Mouse (Mus musculus) neural tube, embryonic 13.5 days (tissue): ENCODE measurements around the gene Ush2a. TPM values are rescaled to one million over a fixed set of nuclear protein-coding genes. Genes with fewer than 3 reads are reported as not detected.

Experiments used
- ATAC-seq: fragments of 200-750 bp; cut with Nextera tagmentation; 2 replicates; pipeline ENCODE4 v1.8.0; 2017; ENCODE audit warnings: low read depth, mild to moderate bottlenecking, moderate TSS enrichment, moderate library complexity
- H3K27ac ChIP-seq: fragments of 300-500 bp; sonication (generic); replicated peaks from 2 replicates; pipeline ENCODE4 v1.5.1; 2015; ENCODE audit warnings: moderate library complexity, mild to moderate bottlenecking, inconsistent platforms
- H3K27me3 ChIP-seq: fragments of 300-500 bp; sonication (generic); 2 replicates; pipeline ENCODE4 v1.6.1; 2015; ENCODE audit warnings: mild to moderate bottlenecking, inconsistent platforms
- H3K36me3 ChIP-seq: fragments of 300-500 bp; sonication (generic); 2 replicates; pipeline ENCODE4 v1.6.1; 2015; ENCODE audit warnings: mild to moderate bottlenecking, inconsistent platforms
- H3K4me1 ChIP-seq: fragments of 300-500 bp; sonication (generic); replicated peaks from 2 replicates; pipeline ENCODE4 v1.6.1; 2015; ENCODE audit warnings: inconsistent platforms
- H3K4me2 ChIP-seq: fragments of 300-500 bp; sonication (generic); 2 replicates; pipeline ENCODE4 v1.6.1; 2015; ENCODE audit warnings: inconsistent platforms, mild to moderate bottlenecking, moderate library complexity
- H3K4me3 ChIP-seq: fragments of 300-500 bp; sonication (generic); 2 replicates; pipeline ENCODE4 v1.5.1; 2015; ENCODE audit warnings: mild to moderate bottlenecking, inconsistent platforms
- H3K9ac ChIP-seq: fragments of 300-500 bp; sonication (generic); 2 replicates; pipeline ENCODE4 v1.6.1; 2015; ENCODE audit warnings: moderate library complexity, mild to moderate bottlenecking, inconsistent platforms
- H3K9me3 ChIP-seq: fragments of 300-500 bp; sonication (generic); 2 replicates; pipeline ENCODE4 v1.6.1; 2016; ENCODE audit warnings: inconsistent platforms
- WGBS: fragments of 180-500 bp; shearing (Covaris S2); methylation state at CpG from one replicate; pipeline ENCODE4 v1.1.7; 2015; 5-methylcytosine and 5-hydroxymethylcytosine counted together
- polyA plus RNA-seq: library from polyadenylated mRNA; unstranded; fragments of >200 nt; fragmentation: Nextera tagmentation; extraction: Ambion mirVana; gene quantifications from 2 replicates; pipeline ENCODE4 v1.2.1, GENCODE M21; 2015

Gene Ush2a
- polyA plus RNA-seq, 1 experiment from 2014 or later = 0.17 TPM

DNA sequence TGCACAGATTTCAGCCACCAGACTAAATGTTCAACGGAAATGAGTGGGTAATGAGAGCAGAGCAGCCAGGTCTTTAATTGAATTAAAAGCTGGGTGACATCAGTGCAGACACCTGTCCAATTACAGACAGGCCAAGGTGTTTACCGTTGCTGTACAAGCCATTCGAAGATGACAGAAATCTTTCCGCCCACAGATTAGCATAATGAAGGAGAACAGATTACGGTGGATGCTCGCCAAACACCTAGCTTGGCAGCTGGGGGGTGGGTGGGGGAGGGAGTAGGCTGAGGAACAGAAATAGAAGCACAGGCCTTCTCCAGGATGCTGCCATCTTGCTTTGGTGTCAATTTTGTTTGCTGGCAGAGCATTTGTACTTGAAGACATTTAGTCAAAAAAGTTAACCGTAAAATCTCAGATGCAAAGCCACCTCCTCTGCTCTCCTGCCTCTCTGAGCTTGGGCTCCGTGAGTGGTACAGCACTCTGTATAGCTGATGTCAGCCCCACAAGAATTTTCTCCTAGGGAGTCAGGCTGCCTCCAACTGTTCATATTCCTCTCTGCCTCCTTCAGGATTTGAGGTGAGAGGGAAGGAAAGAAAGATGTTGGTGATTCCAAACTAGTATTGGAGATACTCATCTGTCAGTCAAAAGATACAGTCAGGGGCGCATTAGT lies 306.6 kb downstream of the Ush2a start:
- Histone ChIP-seq H3K27ac (no peak overlapping the region), H3K27me3 (no peaks in the 10 kb centered on the region), H3K9me3 (no peaks in the 10 kb centered on the region), H3K4me1 (no peaks in the 10 kb centered on the region), H3K36me3 (no peaks in the 10 kb centered on the region), H3K9ac (no peak overlapping the region), H3K4me2 (no peak overlapping the region), H3K4me3 (no peak overlapping the region)
- ATAC-seq = no peak
- WGBS = 77% methylated on average over 9 of the region's 9 CpGs

DNA sequence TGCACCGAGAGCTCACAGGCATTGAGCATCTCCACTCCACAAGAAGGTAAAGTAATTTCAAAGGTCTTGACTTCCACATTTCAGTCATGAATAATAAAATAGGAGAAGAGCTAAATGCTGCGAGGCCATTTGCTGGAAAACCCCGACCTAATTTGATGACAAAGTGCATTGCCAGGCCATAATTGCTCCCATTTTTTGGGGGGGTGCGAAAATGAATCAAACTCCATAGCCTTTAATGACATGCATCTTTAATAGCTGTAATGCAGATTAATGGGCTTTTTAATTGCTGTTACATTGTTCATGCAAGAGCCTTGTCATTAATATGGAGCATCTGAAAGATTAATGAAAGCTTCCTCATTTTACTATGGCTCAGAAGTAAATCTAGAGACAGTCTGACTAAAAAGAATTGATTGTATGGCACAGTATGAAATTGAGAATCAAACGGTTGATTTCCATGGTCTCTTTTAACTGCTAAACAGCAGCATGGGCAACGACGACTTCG lies 314.5 kb downstream of the Ush2a start:
- H3K9me3 ChIP-seq = no peaks in the 10 kb centered on the region
- peak overlapping the region; percentile 53; the same call in 1 of the 2 replicates for H3K27ac ChIP-seq
- no peak overlapping the region for H3K9ac ChIP-seq
- H3K36me3 ChIP-seq = no peaks in the 10 kb centered on the region
- no peak overlapping the region for H3K4me2 ChIP-seq
- H3K4me3 ChIP-seq = no peak overlapping the region
- no peaks in the 10 kb centered on the region for H3K27me3 ChIP-seq
- peak; percentile 67; the same call in 1 of the 2 replicates for ATAC-seq
- peaks cover 13% of the 10 kb centered on the region for H3K4me1 ChIP-seq
- 27% methylated on average over 8 of the region's 8 CpGs for WGBS

DNA sequence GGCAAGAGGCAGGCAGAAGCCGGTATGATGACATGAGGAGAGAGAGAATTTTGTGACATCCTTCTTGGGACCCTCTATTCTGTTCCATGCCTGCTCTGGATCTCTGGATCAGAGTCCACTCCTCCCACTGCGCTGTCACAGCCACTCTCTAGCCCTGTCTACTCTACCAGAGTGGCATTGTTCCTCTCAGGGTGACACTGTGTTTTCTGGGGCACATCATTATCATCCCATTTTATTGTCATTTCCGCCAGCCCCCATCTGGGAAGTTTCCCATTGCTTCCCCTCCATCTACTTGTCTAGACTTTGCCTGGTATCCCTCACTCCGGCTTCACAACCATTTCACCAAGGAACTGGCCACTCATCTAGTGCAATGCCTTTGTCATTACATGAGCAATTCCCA lies 315.6 kb downstream of the Ush2a start:
- Histone ChIP-seq H3K27ac (no peak overlapping the region), H3K4me2 (no peak overlapping the region), H3K9ac (no peak overlapping the region), H3K4me3 (no peak overlapping the region), H3K4me1 (peaks cover 13% of the 10 kb centered on the region), H3K36me3 (no peaks in the 10 kb centered on the region), H3K9me3 (no peaks in the 10 kb centered on the region), H3K27me3 (no peaks in the 10 kb centered on the region)
- ATAC-seq = no peak
- WGBS = 86% methylated on average over 4 of the region's 4 CpGs

DNA sequence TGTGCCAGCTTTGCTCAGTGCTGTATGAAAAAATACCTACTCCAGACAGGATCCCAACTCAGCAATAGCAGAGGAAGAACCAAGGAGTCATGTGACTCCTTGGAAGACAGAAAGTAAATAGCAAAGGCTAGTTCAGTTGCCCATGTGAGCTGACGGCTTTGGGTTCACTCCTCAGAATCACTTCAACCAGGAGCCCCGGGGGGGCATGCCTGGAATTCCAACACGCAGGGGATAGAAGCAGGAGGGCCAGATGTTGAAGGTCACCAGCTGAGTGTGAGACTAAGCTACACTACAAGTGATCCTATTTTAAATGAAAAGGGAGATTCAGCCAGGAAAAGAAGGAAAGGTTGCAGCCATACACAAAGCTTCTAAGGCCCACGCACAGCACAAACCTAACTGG lies 319.3 kb downstream of the Ush2a start:
- 50% methylated on average over 4 of the region's 4 CpGs for WGBS
- no peaks in the 10 kb centered on the region for H3K27me3 ChIP-seq
- no peak overlapping the region for H3K4me3 ChIP-seq
- ATAC-seq = no peak
- H3K9ac ChIP-seq = no peak overlapping the region
- H3K9me3 ChIP-seq = no peaks in the 10 kb centered on the region
- H3K4me1 ChIP-seq = peaks cover 7% of the 10 kb centered on the region
- H3K27ac ChIP-seq = no peak overlapping the region
- H3K4me2 ChIP-seq = no peak overlapping the region
- no peaks in the 10 kb centered on the region for H3K36me3 ChIP-seq

DNA sequence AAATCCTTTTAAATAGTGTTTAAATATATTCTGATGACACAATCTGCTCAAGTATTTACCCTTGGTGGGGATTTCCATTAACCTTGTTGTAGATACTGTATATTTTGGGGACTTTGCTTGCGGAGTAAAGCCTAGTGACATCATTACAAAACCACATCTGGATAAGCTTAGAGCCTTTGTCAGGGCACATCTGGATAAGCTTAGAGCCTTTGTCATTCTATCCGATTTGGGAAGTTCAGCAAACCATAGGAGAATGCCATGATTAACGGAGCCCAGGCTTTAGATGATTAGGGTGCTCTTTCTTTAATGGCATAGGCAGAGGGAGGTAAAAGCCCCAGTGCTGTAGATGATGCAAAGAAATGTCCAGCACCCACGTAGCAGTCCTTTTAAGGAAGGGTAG lies 333.4 kb downstream of the Ush2a start:
- Histone ChIP-seq H3K4me3 (no peak overlapping the region), H3K27ac (no peak overlapping the region), H3K27me3 (no peaks in the 10 kb centered on the region), H3K9me3 (0 out of 2 replicates have a peak, but pooled peaks cover 3% of the 10 kb centered on the region), H3K4me2 (no peak overlapping the region), H3K9ac (no peak overlapping the region), H3K4me1 (no peaks in the 10 kb centered on the region), H3K36me3 (no peaks in the 10 kb centered on the region)
- WGBS = 73% methylated on average over 4 of the region's 4 CpGs
- no peak for ATAC-seq

DNA sequence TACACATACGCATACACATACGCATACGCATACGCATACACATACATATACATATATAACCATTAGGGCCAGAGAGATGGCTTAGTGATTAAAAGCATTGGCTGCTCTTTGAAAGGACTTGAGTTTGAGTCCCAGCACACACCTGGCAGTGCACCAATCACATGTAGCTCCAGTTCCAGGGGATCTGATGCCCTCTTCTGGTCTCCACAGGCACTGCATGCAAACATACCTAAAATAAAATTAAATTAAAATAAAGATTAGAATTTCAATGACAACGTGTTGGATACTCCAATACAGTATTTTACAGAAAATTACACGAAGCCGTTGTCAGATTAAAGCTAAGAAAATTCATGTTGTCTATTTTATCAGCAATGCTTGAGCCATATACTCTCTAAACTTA lies 336.2 kb downstream of the Ush2a start:
- H3K4me1 ChIP-seq = no peaks in the 10 kb centered on the region
- 90% methylated on average over 7 of the region's 7 CpGs for WGBS
- H3K4me2 ChIP-seq = no peak overlapping the region
- no peaks in the 10 kb centered on the region for H3K27me3 ChIP-seq
- H3K4me3 ChIP-seq = no peak overlapping the region
- H3K9ac ChIP-seq = no peak overlapping the region
- H3K9me3 ChIP-seq = 0 out of 2 replicates have a peak, but pooled peaks cover 3% of the 10 kb centered on the region
- H3K27ac ChIP-seq = no peak overlapping the region
- no peak for ATAC-seq
- H3K36me3 ChIP-seq = no peaks in the 10 kb centered on the region

DNA sequence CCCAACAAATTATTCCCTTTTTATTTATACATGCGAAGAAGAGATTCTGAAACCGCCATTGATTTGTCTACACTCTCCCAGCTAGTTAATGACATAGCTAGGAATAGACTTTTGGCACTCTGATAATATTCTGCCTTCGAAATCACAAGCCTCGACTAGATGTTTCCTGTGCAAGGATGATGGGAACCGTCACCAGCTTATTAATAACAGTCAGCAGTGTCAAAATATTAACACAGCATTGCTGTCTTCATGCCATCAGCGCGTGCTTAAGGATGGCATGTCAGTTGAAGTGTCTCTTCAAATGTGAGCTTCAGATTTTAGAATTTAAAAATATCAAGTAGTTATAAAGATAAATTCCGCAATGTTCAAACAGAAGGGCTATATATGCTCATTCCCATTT lies 337.3 kb downstream of the Ush2a start:
- Histone ChIP-seq H3K4me2 (no peak overlapping the region), H3K27me3 (no peaks in the 10 kb centered on the region), H3K36me3 (no peaks in the 10 kb centered on the region), H3K4me1 (no peaks in the 10 kb centered on the region), H3K9me3 (0 out of 2 replicates have a peak, but pooled peaks cover 3% of the 10 kb centered on the region), H3K9ac (no peak overlapping the region), H3K27ac (no peak overlapping the region), H3K4me3 (no peak overlapping the region)
- ATAC-seq = no peak
- 91% methylated on average over 8 of the region's 8 CpGs for WGBS

DNA sequence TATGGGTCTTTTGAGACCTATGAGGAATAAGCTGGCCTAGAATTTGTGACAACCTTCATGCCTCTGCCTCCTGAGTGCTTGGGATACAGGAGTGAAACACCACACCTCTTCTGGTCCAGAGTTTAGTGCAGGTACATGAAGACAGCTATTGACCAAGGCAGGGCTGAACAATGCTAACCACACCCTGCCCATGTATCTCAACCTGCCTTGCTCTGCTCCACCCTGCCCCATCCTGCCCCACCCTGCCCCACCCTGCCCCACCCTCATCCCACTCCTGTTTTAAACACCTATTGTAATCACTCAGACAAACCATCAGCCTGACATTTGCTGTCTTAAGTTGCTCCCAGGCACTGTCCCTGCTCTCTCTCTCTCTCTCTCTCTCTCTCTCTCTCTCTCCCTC lies 344.6 kb downstream of the Ush2a start:
- H3K4me3 ChIP-seq = no peak overlapping the region
- no peaks in the 10 kb centered on the region for H3K4me1 ChIP-seq
- no peak overlapping the region for H3K4me2 ChIP-seq
- no peaks in the 10 kb centered on the region for H3K27me3 ChIP-seq
- no peak overlapping the region for H3K9ac ChIP-seq
- ATAC-seq = no peak
- no peaks in the 10 kb centered on the region for H3K36me3 ChIP-seq
- no peaks in the 10 kb centered on the region for H3K9me3 ChIP-seq
- H3K27ac ChIP-seq = no peak overlapping the region

DNA sequence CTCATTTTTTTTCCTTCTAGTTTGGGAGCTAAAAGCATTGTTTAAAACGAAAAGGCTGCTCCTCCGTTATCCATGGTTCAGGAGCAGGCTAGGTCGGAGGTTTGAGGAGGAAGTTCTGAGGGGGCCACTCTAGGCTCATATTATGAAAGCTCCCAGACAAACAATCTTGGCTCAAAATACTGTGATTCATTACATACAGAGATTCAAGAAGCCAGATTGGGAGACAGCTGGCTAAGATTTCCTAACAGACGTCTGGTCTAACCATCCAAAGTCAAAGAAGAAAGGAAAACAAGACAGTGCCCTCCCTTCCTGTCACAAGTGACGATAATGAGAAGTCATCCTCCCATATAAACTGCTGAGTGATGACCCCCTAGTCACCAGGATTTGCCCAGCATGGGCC lies 354.7 kb downstream of the Ush2a start:
- Histone ChIP-seq H3K4me2 (no peak overlapping the region), H3K9me3 (no peaks in the 10 kb centered on the region), H3K4me3 (no peak overlapping the region), H3K36me3 (no peaks in the 10 kb centered on the region), H3K27ac (no peak overlapping the region), H3K4me1 (no peaks in the 10 kb centered on the region), H3K9ac (no peak overlapping the region), H3K27me3 (no peaks in the 10 kb centered on the region)
- no peak for ATAC-seq
- WGBS = 77% methylated on average over 5 of the region's 5 CpGs

DNA sequence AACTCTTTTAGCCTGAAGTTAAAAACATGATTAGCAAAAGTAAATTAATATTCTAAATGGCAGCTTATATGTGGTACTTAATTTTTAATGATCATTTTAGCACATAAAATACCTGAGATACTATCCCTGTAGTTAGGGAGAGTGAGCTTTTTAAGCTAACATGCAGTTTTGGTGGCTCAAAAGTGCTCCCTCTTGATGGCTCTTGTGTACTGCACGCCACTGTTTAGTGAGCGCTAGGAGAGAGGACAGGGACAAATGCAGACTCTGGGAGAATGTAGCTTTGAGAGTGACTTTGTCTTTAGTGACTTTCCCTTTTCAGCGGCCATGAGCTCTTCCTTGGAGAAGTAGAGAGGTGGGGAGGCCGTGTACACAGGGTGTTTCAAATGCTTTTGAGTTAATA lies 371.9 kb downstream of the Ush2a start:
- no peak for ATAC-seq
- H3K36me3 ChIP-seq = no peaks in the 10 kb centered on the region
- no peaks in the 10 kb centered on the region for H3K27me3 ChIP-seq
- no peak overlapping the region for H3K27ac ChIP-seq
- no peaks in the 10 kb centered on the region for H3K9me3 ChIP-seq
- H3K4me1 ChIP-seq = no peaks in the 10 kb centered on the region
- 56% methylated on average over 4 of the region's 4 CpGs for WGBS
- H3K9ac ChIP-seq = no peak overlapping the region
- no peak overlapping the region for H3K4me3 ChIP-seq
- no peak overlapping the region for H3K4me2 ChIP-seq

DNA sequence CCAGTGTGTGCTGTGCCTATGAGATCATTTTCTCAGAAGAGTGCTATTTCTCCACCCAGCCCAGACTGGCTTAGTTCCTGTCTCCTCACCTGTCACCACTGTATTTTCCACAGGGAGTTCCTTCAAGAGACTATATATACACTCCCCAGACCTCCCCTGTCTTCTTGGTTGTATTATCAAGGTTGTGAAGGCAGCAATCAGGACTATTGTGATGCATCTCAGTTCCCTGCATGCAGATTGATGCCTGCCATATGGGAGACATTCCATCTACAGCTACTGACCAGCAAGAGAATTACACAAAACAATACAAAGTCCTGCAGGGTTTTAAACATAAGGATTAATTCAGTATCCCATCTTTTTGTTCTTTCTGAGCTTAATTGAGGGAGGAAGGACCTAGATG lies 377.8 kb downstream of the Ush2a start:
- H3K9me3 ChIP-seq = no peaks in the 10 kb centered on the region
- H3K9ac ChIP-seq = no peak overlapping the region
- no peak overlapping the region for H3K4me3 ChIP-seq
- H3K4me1 ChIP-seq = no peaks in the 10 kb centered on the region
- no peaks in the 10 kb centered on the region for H3K36me3 ChIP-seq
- H3K27me3 ChIP-seq = no peaks in the 10 kb centered on the region
- H3K27ac ChIP-seq = no peak overlapping the region
- no peak overlapping the region for H3K4me2 ChIP-seq
- ATAC-seq = no peak

DNA sequence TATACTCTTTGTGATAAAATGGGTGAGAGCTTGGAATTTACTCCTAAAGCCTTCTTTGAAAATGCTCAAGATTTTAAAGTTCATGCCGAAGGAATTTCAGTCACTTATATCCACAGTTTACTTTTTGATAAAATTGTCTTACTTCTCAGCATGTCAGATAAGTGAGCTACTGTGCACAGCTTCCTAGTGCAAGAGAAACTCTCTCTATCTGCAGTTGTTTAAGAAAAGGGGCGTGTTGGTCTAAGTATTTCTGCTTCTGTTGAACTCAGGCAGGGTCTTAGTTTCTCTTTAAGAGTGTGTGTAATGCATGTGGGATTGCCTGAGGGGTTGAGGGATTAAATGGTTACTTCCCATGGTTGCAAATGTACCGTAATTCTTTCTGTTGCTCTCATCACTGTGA lies 381.3 kb downstream of the Ush2a start:
- ATAC-seq = no peak
- no peak overlapping the region for H3K9ac ChIP-seq
- 90% methylated on average over 3 of the region's 3 CpGs for WGBS
- no peaks in the 10 kb centered on the region for H3K36me3 ChIP-seq
- no peaks in the 10 kb centered on the region for H3K9me3 ChIP-seq
- H3K27ac ChIP-seq = no peak overlapping the region
- no peak overlapping the region for H3K4me2 ChIP-seq
- H3K27me3 ChIP-seq = no peaks in the 10 kb centered on the region
- no peaks in the 10 kb centered on the region for H3K4me1 ChIP-seq
- H3K4me3 ChIP-seq = no peak overlapping the region

DNA sequence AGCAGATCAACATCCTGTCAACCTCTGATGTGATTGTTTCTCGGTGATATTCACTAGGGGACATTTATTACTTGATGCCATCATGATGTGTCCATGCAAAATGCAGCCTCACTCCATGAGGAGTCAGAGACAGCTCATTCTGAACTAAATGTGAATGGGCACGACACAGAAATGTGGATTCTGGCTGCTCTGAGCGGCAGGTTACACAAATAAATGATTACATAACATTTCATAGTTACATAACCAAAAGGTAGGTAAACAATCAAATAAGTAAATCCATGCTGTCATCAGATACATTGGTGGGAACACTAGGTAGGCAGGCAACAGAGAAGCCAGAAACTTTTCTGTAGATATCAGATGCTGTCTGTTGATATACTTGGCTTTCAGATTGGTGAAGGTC lies 391.2 kb downstream of the Ush2a start:
- 85% methylated on average over 3 of the region's 3 CpGs for WGBS
- no peaks in the 10 kb centered on the region for H3K36me3 ChIP-seq
- no peaks in the 10 kb centered on the region for H3K27me3 ChIP-seq
- H3K4me1 ChIP-seq = no peaks in the 10 kb centered on the region
- H3K9ac ChIP-seq = no peak overlapping the region
- H3K9me3 ChIP-seq = no peaks in the 10 kb centered on the region
- H3K27ac ChIP-seq = no peak overlapping the region
- no peak for ATAC-seq
- H3K4me2 ChIP-seq = no peak overlapping the region
- H3K4me3 ChIP-seq = no peak overlapping the region
